Mouse (Mus musculus) induced T-regulatory cell, adult 2 months (primary cell): ENCODE results near the gene Tspo2.

Experiments
- DNase-seq: peaks from one replicate; pipeline ENCODE4 v3.0.0-alpha.2; 2012; ENCODE audit warnings: low read depth

Gene Tspo2

GRCm38 (mm10) chr17:48417521-48417920 is 33.8 kb downstream of the Tspo2 start:
- no peak for DNase-seq

- DNase-seq, result peak; percentile 83
These were observed 34.7 kb downstream of the Tspo2 start for GRCm38 (mm10) chr17:48416425-48417195.

GRCm38 (mm10) chr17:48416011-48416410 is 35.3 kb downstream of the Tspo2 start:
- no peak for DNase-seq

GRCm38 (mm10) chr17:48411241-48411640 is 40.1 kb downstream of the Tspo2 start:
- peak; percentile 64 for DNase-seq

- DNase-seq, result no peak
These were observed 41.0 kb downstream of the Tspo2 start for GRCm38 (mm10) chr17:48410299-48410785.

- peak; percentile 100 for DNase-seq
These were observed 41.7 kb downstream of the Tspo2 start, which contains the start of the genes Nfya and Oard1 for GRCm38 (mm10) chr17:48409380-48410298. Nfya (minus strand) TSS chr17:48409906. Oard1 (plus strand) TSS chr17:48410014.

GRCm38 (mm10) chr17:48408526-48409291 is 42.6 kb downstream of the Tspo2 start:
- DNase-seq, result peak; percentile 91

GRCm38 (mm10) chr17:48407910-48408525 is 43.3 kb downstream of the Tspo2 start:
- no peak for DNase-seq

GRCm38 (mm10) chr17:48407154-48407553 is 44.2 kb downstream of the Tspo2 start:
- no peak for DNase-seq

- DNase-seq, result no peak
These were observed 46.6 kb downstream of the Tspo2 start for GRCm38 (mm10) chr17:48404706-48405105.

- peak; percentile 64 for DNase-seq
These were observed 47.5 kb downstream of the Tspo2 start for GRCm38 (mm10) chr17:48403848-48404247.

- no peak for DNase-seq
These were observed 48.6 kb downstream of the Tspo2 start for GRCm38 (mm10) chr17:48402751-48403150.

- DNase-seq, result no peak
These were observed 49.6 kb downstream of the Tspo2 start for GRCm38 (mm10) chr17:48401710-48402109.
